Mouse (Mus musculus): ENCODE data around the gene Ap5s1.

Gene Ap5s1

DNA sequence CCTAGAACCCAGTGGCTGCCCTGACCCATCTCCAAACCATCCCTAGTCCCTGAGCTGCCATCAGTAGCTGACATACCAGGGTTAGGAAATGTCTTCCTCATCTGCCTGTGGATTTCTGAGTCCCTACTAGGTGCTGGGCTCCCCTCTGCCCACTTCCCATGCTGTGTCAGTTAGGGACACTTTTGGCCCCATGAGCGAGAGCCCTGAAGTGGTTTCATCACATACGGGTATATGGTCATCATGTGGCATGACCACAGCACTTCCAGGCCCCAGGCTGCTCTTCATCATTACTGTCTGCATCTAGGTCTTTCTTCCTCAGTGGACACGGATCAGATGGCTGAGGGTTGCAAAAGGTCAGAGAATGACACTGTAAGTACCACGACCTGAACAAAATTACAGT, at the start of gene Ap5s1:
Gene Ap5s1, plus strand, starts transcription at position 301 of the 400 bp plus-strand sequence.
- no peak for DNase-seq

DNA sequence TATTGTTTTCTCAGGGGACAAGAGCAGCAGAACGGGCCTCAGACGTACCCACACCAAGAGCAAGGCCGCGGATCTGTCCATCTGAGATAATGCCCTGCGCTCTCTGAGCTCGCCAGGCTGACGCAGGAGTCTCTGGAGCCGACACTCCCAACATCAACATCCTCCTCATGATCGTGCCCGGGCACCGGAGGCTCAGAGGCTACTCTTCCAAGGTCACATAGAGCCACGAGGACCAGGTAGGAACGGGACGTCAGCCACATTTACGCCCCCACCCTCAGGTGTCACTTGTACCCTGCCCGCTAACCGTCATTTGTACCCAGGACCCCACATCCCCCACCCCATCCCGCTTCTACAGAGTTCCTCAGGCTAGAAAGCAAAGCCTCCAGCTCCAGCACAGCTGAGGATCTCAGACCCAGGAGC, 47.4 kb upstream of the Ap5s1 start:
- DNase-seq = no peak

DNA sequence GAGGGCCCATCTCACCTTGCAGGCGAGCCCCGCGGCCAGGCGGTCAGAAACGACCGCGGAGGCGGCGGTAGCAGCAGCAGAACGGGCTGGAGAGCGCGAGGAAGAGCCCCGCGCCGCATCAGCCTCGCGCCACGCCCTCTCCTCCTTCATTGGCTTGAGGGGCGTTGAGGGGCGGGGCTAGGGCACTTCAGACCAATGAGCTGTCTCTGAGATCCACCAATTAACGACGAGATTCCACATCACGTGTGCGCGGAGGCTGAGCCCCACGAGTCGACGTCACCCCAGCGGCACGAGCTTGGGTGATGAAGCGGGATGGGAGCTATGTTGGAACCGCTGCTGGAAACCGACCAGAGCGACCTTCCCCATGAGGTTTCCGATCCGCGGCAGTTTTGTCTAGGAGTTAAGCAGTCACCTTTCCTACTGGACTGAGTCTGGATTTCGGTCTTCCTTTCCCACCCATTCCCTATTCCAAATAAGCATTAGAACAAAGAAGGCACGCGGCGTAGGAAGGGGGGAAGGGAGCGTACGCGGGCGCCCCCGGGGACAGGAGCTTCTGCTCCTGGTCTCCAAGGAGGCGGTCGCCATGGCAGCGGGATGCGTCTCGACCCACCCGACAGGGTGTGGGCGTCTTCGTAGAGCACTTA, 46.8 kb upstream of the Ap5s1 start, which contains the start of gene 1700037H04Rik:
Gene 1700037H04Rik, minus strand, starts transcription at position 144 of the 644 bp plus-strand sequence.
- peak; percentile 97 for DNase-seq

DNA sequence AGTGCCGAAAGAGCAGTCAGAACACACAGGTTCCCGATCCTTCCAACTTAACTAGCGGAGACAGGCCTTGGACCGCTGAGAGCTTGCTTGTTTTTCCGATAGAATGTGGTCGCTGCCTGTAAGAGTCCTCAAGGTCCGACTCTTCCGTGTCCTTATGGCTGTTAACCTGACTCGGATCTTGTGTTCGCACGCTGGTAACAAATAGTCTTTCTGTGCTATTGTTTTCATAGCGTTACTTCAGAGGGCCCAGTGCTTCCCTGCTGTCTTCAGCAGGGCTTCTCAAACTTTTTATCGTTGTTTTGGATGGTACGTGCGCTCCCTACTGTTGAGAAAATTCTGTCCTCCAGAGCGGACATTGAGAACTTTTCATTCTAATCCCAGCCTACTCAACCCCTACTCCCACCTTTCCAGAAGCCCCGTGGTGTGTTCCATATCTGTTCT, 46.2 kb upstream of the Ap5s1 start:
- no peak for DNase-seq

DNA sequence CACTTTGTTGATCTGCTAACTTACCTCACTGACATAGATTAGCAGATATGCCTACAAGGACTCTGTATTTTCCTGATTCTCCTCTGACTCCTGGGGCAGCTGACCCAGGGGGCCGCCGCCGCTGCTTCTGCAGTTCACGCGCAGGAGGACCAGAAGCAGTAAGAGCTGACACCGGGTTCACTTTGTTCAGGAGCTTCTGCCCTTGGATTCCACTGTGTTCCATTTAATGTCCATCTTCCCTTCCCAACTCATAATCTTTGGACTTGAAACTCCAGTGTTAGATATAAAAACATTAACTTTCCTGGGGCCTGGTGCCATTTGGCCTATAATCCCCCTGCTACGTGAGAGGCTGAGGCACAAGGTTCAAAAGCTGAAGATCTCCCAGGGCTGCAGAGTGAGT, 43.0 kb upstream of the Ap5s1 start:
- DNase-seq = no peak

DNA sequence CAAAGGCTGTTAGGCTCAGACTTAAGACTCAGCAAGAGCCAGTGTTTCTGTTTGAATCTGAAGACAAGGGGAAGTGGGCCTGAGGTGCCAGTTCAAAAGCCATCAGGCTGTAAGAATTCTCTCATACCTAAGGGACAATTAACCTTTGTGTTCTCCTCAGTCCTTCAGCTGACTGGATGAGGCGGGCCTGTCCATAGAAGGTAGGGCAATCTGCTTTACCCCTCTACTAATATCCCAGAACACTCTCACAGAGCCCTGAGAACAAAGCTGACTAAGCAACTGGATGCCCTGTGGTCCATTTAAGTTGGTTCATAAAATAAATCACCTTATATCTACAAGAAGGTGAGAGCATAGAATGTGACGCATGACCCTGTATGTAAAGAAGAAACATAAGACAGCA, 40.7 kb upstream of the Ap5s1 start:
- no peak for DNase-seq

DNA sequence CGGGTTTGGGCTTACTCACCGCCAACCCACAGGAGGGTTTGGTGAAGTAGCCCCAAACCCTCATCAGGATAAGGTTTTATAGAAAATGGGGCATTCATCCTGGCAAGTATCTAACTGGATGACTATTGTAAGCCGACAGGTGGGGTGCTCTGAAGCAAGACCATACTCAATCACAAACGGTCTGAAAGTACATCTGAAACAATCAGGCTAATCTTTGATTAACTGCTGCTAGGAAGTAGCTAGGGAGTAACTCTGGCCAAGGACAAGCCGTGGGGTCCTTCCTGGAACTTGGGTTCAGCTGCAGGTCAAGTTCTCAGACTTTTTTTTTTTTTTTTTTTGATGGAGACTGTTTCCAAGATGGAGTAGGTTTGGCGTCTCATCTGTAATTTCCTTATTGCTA, 38.9 kb upstream of the Ap5s1 start:
- no peak for DNase-seq

DNA sequence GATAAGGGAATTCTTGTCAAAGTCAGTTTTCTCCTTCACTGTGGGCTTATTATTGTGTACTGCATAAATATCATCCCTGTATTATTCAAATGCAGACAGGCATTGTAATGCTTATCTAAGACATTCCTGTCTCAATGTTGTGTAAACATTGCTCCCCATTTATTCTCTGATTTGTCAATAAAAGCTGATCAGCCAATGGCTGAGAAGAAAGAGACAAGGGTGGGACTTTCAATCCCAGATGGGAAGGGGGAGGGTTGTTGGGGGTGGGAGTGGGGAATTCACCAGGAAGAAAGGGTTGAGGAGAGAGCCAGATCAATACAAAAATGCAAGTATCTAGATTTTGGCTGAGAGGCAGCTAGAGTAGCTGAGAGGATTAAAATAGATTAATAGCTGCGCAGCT, 38.0 kb upstream of the Ap5s1 start:
- DNase-seq = no peak

DNA sequence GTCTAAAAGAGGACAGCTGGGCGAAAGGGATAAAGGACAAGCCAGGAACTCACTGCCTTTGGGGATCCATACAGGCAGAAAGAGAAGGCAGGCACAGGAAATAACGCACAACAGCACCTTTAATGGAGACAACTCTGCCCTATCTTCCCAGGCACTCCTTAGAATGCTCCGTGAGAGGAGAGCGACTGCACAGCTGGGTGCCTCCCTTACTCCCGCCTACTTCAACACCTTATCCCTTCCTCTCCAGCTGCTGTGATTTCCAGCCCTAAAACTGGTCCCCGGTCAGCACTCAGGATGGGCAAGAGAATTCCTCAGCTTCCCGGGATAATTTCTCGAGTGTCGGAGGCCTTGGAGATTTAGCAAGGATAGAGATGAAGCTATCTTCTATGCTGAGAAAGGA, 35.9 kb upstream of the Ap5s1 start:
- DNase-seq = no peak

DNA sequence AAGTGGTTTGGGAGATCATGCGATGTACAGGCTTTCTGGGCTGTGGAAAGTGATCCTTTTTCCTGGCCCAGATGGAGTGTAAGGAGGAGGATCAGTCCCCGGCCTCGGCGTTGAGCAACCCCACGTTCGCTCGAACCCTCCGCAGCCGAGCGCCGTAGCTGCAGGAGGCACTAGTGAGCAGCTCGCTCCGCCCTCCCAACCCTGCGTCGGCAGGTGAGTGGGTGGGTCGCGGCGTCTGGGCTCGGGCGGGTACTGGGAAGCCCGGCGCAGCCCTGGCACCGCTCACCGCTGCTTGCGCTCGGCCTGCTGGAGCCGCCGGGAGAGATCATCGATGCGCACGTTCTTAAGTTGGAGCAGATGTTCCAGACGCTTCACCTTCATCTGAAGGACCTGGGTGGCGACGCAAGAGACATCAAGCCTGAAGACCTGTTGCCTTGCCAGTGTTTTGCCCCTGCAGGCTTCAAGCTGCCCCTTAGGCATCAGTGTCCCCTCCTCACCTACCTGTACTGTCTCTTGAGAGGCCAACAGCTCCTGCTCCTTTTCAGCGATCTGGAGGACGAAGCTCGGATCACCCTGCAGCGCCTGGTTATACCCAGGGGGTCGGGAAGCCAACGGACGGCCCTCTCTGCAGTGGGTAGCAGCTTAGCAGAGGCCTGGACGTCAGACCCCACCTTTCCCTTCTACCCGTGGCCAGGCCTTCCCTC, 35.3 kb upstream of the Ap5s1 start:
- peak; percentile 69 for DNase-seq

DNA sequence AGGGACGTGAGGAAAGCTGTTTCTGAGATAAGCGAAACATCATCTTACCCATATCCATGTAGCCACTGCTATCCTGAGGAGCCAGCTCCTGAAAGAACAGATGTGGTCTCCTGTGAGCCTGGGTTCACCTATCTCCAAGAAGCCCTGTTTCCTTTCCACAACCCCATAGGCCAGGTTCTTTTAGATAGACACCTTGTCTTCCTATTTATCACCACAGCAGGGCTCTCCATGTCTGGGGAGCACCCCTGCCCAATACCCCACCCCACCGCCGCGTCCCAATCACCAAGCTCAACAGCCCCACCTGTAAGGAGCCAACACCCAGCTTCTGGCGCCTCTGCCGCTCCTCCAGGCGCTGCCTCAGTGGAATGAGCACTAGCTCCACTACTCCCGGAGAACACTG, 34.6 kb upstream of the Ap5s1 start:
- no peak for DNase-seq

DNA sequence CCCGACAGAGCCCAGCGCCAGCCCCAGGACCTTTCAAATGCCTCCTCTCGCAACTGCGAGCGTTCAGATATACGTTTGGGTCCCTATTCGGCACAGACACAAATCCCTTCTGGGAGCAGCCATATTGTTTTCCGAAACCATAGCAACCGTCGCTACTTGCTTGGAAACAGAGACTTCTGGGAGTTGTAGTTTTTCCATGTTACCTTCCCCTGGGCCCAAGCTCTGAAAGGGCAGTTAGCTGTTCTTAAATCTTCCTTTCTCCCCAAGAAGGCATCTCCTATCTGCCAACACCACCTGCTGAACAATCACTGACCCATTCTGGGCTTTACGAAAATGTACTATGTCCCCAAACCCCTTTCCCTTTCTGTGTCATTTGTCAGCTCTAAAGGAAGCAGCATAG, 32.2 kb upstream of the Ap5s1 start:
- peak; percentile 76 for DNase-seq

DNA sequence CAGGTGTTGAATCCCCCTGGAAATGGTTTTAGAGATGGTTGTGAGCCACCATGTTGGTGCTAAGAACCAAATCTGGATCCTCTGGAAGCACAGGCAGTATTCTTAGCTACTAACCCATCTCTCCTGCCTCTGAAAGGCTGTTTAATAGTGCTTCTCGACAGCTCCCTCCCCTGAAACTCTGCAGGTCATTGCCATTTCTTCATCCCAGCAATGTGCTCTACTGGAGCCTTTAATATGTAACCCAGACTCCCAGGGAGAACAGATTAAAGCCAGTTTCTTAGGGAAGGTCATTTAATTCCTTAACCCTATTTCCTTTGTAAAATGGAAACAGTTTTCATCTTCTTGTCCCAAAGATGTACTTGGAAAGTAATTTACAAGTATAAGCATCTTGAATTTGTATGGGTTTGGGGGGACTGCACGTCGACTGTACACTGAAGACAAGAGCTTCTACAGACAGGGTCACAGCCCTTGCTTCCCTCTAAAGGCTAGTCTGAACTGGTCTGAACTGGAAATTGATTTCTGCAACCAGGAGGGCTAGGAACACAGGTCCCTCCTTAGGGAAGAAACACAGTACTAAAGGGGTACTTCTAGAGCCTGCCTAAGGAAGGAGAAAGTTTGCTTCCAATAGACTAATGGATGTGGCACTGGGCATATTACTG, 31.5 kb upstream of the Ap5s1 start:
- DNase-seq = no peak

DNA sequence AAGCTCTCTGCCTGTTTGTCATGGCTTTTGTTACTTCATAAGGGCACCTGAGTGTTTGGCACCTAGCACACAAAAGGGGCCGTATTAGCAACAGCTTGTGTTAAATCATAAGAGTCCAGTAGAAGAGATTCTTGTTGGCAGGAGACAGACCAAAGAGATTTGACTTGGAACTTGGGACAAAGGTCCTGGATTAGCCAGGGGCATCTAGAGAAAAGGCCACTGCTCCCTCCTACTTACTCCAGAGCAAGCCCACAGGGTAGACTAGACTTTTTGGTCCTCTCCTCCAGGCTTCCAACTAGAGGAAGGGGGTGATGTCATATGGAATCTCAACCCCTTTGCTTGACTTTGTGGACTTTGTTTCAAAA, 31.0 kb upstream of the Ap5s1 start:
- no peak for DNase-seq

DNA sequence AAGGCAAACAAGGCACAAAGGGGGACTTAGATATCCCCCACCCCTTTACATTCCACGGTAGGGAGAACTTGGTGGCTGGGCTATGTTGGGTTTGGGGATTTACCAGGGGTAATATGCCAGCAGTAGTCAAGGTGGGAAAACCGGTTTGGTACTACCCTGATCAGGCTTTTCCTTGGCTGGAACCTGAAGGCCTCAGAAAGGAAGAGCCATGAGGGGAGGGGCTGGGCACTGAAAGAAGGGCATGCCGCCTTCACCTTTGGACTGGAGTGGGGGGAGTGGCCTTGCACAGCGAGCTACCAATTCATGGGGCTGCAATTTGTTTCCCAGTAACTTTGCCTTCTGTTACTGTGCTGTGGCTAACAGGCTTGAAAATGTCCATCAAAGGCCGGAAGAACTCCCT, 30.4 kb upstream of the Ap5s1 start:
- DNase-seq = peak; percentile 45

DNA sequence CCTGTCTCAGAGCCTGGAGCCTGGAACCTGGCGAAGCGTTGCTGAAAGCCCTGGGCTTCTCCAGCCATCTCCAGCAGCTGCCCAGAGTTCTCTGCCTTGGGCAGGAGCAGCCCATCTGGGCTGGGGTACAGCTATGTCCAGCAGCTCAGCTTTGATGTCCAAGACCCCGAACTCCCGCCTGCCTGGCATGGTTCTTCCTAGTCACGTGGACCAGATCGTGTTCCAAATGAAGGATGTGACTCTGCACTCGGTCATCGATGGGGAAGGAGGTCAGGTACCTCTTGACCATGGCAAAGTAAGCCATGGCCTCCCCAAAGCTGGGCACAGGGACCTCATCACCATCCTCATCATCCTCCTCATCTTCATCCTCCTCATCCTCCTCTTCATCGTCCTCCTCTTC, 28.9 kb upstream of the Ap5s1 start:
- peak; percentile 50 for DNase-seq

DNA sequence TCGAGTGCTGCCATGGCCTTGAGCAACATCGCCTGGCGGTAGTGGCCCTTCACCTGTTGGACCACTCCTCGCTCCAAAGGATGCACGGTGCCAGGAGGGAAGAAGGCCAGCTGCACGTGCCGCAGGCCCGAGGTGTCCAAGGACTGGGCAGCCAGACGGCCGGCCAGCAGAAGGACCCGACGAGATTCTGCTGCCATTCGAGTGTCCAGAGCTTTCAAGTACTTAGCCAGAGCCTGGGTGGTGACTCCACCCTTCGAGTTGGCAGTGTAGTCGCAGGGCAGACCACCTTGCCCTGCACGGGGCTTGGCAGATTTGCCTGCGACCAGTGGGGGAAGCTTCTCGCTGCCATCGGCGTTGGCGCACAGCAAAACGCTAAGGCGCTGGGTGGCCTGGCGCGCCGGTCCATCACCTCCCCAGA, 28.0 kb upstream of the Ap5s1 start:
- DNase-seq = peak; percentile 70

DNA sequence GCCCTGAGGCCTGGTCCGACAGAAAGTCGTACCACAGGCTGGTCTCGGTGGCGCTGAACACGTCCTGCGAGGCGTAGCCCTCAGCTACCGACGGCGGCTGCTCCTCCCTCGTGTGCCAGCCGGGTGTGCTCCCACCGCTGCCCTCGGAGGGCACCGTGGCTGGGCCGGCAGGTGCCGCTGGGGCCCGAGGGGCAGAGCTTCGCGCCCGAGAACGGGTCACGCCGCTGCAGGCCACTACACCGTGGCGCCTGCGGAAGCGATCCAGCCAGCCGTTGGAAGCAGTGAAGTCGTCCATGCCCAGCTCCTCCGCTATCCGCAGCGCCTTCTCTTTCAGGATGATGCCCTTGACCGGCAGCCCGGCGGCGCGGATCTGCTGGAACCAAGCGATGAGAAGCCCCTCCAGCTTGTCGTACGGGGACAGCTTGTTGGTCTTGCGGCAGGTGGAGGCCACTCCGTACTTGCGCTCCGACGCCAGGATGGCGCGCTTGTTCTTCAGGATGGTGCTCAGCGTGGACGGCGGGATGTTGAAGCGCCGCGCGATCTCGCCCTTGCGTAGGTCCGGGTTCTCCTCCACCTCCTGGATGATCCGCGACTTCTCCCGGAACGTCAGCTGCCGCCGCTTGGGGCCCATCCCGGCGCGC, 27.5 kb upstream of the Ap5s1 start:
- DNase-seq = peak; percentile 83

DNA sequence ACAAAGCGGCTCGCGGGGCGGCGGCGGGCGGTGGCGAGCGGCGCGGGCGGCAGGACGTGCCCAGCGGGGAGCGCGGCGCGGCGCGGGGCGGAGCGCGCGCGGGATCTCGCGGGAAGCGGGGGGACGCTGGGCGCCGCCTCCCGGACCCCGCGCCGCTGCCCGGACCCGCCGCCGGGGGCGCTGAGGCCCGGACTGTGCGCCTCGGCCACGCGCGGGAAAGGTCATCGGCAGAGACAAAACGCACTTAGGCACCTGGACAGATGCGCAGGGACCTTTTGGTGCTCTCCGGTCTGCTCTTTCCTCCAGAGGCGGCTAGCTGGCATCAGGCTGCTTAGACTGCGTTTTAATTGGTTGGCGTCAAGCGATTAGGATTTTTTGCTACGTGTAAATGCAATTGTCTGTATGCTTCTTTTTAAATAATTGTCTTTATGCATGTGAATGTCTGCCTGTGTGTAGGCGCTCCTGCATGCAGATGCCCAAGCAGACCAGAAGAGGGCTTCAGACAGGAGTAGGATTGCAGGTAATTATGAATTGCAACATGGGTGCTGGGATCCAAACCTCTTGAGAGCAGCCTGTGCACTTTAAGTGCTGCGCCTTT, 26.8 kb upstream of the Ap5s1 start, which contains the start of gene Cenpb:
Gene Cenpb, minus strand, starts transcription at position 78 of the 598 bp plus-strand sequence.
- peak; percentile 88 for DNase-seq

DNA sequence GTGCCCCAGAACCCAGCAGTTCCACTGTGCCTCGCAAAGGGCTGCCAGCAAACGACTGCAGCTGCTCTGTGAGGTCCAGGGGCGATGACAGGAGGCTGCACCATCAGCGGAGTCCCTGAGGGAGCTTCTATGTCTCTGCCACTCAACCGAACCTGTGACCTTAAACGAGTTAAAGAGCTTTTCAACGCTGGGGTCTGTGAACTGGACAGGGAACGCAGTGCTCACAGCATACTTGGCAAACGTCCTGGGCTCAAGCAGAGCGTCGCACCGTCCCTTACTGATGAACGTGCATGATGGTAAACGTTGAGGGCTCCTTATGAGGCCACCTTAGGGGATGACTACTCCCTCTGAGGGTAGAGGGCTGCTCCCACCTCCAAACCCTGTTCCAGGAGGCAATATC, 20.5 kb upstream of the Ap5s1 start:
- DNase-seq = no peak

DNA sequence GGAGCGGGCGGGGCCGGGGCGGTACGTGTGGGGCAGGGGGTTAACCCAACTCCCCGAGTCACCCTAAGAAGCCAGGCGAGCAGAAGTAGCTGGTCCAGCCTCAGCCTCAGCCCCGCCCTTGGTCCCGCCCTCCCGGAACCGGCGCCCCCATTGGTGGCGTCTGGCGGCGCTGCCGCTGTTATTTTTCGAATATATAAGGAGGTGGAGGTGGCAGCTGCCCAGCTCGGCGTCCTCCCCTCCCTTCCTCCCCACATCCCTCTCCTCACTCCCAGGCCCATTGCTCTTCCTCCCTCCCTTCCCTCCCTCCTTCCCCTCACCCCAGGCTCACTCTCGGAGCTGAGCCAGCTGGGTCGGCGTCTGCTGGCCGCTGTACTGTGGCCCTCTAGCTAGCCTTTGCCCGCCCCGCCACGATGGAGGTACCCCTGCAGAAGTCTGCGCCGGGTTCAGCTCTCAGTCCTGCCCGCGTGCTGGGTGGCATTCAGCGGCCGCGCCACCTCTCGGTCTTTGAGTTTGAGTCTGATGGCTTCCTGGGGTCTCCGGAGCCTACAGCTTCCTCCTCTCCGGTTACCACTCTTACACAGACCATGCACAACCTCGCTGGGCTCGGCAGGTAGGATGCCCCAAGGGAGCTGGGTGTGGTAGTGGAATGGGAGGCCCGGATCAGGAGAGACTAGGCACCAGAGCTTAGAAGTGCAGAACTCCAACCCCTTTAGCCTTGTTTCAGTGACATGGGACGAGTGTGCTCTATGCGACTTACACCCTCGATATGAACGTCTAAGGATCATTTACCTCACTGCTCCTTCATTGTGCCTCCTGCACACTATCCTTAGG, 19.9 kb upstream of the Ap5s1 start, which contains the start of the genes Cdc25b and Spef1:
Gene Cdc25b, plus strand, starts transcription at position 179 of the 831 bp plus-strand sequence.
Gene Spef1, minus strand, starts transcription at position 512 of the 831 bp plus-strand sequence.
- peak; percentile 88 for DNase-seq

DNA sequence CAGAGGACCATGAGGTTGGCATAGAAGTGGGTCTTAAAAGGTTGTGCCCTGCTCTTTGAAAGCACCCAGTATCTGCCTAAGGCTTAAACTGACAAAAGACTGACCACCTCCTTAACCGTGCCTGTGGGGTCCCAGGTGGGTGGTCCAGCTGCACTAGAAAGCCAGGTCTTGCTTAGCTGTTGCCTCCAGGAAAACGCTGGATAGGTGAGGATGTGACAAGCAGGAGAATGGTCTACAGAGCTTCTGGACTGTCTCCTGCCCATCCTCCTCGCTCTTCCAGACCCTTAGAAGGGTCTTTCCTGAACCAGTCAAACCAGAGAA, 19.3 kb upstream of the Ap5s1 start:
- no peak for DNase-seq
